Mouse (Mus musculus) heart, postnatal 4 days (tissue): Measurements from ENCODE around the gene Tas2r110. TPM values are rescaled to one million over a fixed set of nuclear protein-coding genes. Genes with fewer than 3 reads are reported as not detected.

ENCODE experiments used
- DNase-seq: peaks from one replicate; pipeline ENCODE4 v3.0.0; 2021
- total RNA-seq, 2 experiments: library from RNA; stranded (reverse); gene quantifications; 2 replicates each; pipeline ENCODE4 v1.2.3; 2021

The Tas2r110 gene
- total RNA-seq: not detected

DNA sequence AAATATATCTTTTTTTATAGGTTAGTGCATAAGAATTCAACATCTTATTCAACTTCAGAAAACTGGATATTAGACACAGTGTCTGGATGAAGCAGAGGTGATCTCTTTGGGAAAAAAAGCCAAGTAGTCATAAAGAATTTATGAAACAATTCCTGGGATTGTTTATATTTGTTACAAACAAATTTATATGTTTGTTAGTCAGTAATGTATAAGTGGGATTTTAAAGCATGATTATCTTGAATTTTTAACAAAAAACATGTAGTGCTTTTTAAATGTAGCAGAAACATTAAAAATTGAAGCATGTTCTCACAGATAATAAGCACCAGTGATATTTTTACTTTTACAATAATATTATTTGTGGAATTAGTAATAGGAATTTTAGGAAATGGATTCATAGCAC is at the start of gene Tas2r110:
Tas2r110 (plus strand) TSS at position 301 of the 400 bp plus-strand sequence.
- no peak for DNase-seq

DNA sequence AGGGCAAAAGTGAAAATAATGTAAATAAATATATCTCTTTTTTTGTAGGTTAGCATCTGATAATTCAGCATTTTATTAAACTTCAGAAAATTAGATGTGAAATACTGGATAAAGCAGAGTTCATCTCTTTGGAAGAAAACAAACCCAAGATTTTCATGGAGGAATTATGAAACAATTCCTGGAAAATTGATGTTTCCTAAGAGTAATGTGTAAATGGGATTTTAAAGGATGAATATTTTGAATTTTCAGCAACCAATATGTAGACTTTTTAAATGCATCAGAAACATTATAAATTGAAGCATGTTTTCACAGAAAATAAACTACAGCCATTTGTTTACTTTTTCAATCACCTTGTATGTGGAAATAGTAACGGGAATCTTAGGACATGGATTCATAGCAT is 21.0 kb upstream of the Tas2r110 start, which contains the start of gene Tas2r123:
Tas2r123 (plus strand) TSS at position 301 of the 400 bp plus-strand sequence.
- DNase-seq: no peak

DNA sequence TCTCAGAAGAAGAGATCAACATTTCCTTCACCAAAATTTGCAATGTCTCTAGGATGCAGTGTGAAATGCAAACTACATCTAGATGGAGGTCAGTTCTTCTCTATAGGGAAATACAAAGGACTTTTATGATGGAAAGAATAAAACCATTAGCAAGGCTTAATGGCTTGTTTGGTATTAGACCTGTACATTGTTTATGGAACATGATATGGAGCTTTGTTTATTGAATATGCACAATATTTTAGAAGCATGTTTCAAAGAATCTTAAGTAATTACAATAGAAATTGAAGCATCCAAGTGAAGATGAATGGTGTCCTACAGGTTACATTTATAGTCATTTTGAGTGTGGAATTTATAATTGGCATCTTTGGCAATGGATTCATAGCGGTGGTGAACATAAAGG is 12.7 kb upstream of the Tas2r110 start, which contains the start of gene Tas2r116:
Tas2r116 (plus strand) TSS at position 301 of the 400 bp plus-strand sequence.
- no peak for DNase-seq

DNA sequence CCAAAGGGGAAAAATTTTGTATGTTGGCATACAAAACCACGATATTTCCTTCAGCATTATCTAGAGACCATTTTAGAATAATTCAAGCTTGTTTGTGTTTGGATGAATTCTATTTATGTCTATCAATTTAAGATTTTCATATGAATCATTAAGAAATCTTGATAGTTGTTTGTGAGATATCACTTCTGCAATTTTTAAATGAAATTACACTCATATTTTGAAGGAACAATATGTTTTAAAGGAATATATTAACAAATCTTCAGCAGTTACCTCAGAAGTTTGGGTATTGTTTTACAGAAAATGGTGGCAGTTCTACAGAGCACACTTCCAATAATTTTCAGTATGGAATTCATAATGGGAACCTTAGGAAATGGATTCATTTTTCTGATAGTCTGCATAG is 24.9 kb downstream of the Tas2r110 start, which contains the start of gene Tas2r113:
Tas2r113 (plus strand) TSS at position 301 of the 400 bp plus-strand sequence.
- no peak for DNase-seq

DNA sequence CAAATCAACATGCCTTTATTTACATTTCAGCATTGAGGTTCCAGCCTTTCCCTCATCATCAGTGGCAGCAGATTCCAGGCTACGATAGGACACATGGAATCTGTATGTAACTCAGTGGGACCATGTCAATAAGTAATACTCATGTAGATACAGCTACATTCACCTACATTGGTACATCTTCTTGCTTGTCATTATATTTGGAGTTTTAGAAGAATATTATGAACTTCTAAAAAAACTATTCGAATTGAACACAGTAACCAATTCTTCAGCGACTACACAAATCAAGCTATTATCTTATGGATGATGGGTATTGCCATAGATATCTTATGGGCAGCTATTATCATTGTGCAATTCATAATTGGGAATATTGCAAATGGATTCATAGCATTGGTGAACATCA is 41.5 kb downstream of the Tas2r110 start, which contains the start of gene Tas2r125:
Tas2r125 (plus strand) TSS at position 301 of the 400 bp plus-strand sequence.
- DNase-seq: no peak

Other genes with a start within 250 kb of the Tas2r110 start
- gene A630073D07Rik, start 216.5 kb upstream of the Tas2r110 start, total RNA-seq: not detected
- gene Tas2r120, start 211.1 kb upstream of the Tas2r110 start, total RNA-seq: not detected
- not detected for gene Tas2r121, start 167.0 kb upstream of the Tas2r110 start, total RNA-seq
- not detected for gene Tas2r122, start 156.1 kb upstream of the Tas2r110 start, total RNA-seq
- gene Tas2r115, start 130.0 kb upstream of the Tas2r110 start, total RNA-seq: not detected
- gene Tas2r124, start 113.3 kb upstream of the Tas2r110 start, total RNA-seq: not detected
- gene Tas2r102, start 105.9 kb upstream of the Tas2r110 start, total RNA-seq: not detected
- gene Tas2r136, start 89.8 kb upstream of the Tas2r110 start, total RNA-seq: not detected
- gene Tas2r117, start 65.2 kb upstream of the Tas2r110 start, total RNA-seq: not detected
- not detected for gene Tas2r123, start 20.9 kb upstream of the Tas2r110 start, total RNA-seq
- not detected for gene Tas2r116, start 12.6 kb upstream of the Tas2r110 start, total RNA-seq
- not detected for gene Tas2r113, start 25.0 kb downstream of the Tas2r110 start, total RNA-seq
- not detected for gene Tas2r125, start 41.6 kb downstream of the Tas2r110 start, total RNA-seq
- gene Tas2r129, start 83.1 kb downstream of the Tas2r110 start, total RNA-seq: not detected
- not detected for gene Tas2r131, start 89.9 kb downstream of the Tas2r110 start, total RNA-seq
- not detected for gene Tas2r109, start 113.0 kb downstream of the Tas2r110 start, total RNA-seq
- gene Tas2r103, start 169.1 kb downstream of the Tas2r110 start, total RNA-seq: not detected
- not detected for gene Tas2r140, start 187.8 kb downstream of the Tas2r110 start, total RNA-seq
- gene Smim10l1, start 236.9 kb downstream of the Tas2r110 start, total RNA-seq: 10 to 100 TPM; 59.0 to 61.6 TPM